Mouse (Mus musculus) thymus, adult 2 months (tissue): ENCODE data around the gene Hc.

Source experiments
- CTCF ChIP-seq: fragments of 200-500 bp; IDR thresholded peaks from 2 replicates; pipeline ENCODE4 v1.5.1; 2012; ENCODE audit warnings: mild to moderate bottlenecking, control low read depth, low read length, moderate library complexity, borderline replicate concordance; ENCODE audit not compliant: control insufficient read depth, poor library complexity, insufficient read depth; ENCODE audit errors: extremely low read depth
- POLR2A ChIP-seq: fragments of 200-500 bp; IDR thresholded peaks from 2 replicates; pipeline ENCODE4 v1.6.1; 2012; ENCODE audit warnings: mild to moderate bottlenecking, low read length, control low read depth, moderate library complexity; ENCODE audit not compliant: control insufficient read depth, poor library complexity, insufficient read depth; ENCODE audit errors: extremely low read depth

DNA sequence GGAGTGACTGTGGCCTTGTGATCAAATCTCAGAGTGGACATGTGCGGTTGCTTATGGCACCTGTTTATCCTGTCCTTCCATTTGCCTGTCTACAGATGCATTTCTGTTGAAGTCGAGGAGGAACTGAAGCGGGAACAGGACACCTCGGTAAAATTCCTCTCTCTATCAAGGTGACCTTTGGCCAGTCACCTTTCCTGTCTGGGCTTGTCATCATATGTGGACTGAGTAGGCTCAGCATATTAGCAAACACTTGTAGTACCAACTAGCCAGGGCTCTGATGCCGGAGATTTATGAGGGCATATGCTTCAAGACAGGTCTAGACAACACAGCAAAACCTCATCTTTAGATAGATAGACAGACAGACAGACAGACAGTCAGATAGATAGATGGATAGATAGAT, 982 bp downstream of the Hc start:
- TF ChIP-seq CTCF (no peak), POLR2A (no peak)
